ENCODE assay signal across 10 mouse cellular contexts in the genomic region with DNA sequence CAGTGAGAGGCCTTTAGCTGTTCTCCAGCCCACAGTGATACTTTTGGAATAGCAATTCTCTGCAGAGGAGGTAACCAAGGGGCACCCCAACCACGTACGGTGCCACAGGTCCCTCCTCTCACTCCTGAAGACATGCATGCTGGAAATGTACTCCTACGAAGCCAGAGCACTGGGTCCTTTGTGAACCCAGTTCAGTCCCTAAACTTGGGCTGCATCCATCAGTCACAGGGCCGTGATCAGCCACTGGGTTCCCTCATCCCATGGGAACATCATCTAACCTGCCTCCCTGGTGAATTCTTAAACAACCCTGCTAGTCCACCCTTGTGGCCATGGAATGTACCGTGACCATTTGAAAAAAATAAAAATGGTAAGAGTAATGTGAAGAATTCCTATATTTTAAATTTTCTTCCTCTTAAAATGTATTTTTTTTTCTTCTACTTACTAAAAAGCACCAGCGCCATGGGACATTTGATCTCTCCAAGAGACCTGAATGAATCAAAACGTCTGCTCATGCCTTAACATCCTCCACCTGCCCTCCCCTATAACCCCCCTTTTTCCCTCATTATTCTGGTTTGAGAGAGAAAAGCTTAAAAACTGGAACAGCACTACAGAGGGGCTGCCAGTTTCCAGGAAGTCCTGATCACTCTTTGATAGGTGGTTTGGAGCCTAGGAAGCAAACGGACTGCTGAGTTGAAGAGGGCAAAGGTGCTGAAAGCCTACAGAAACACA. TPM values are rescaled to one million over a fixed set of nuclear protein-coding genes. Genes with fewer than 3 reads are reported as not detected.
DNase-seq lines count a peak whose midpoint lies in the region; ATAC-seq lines count a peak whose summit lies in the region.
"Had no signal": no experiment of that assay in that cellular context is flagged by ENCODE, and none has a peak within 500 bp of the region (broad histone marks: within the 10 kb centered on the region; RNA-seq: fewer than 3 reads in every experiment).

No protein-coding gene starts in this region.

- H3K9me3 ChIP-seq in embryonic facial prominence, embryonic 13.5 days: no peaks in the 10 kb centered on the region
- no peaks in the 10 kb centered on the region for H3K9me3 ChIP-seq in forebrain, embryonic 16.5 days (ENCODE audit: control insufficient read depth, low read length)
- no peaks in the 10 kb centered on the region for H3K9me3 ChIP-seq in midbrain, embryonic 12.5 days
- H3K9me3 ChIP-seq: G1E had no signal

- peak; percentile 30 for DNase-seq in kidney, adult 18-20 months
- DNase-seq in kidney, postnatal 14 days: no peak
- no peak for DNase-seq in adrenal gland, postnatal 10 days
- DNase-seq in testis, postnatal 10 days (ENCODE audit: low spot score): no peak
- no peak for DNase-seq in thymus, postnatal 14 days
- DNase-seq: right cerebral cortex, postnatal 25 days had no signal

- H3K9ac ChIP-seq in embryonic facial prominence, embryonic 13.5 days: no peak overlapping the region
- H3K9ac ChIP-seq in forebrain, embryonic 16.5 days (replicated peaks; ENCODE audit: low read depth, low read length): no peak overlapping the region
- H3K9ac ChIP-seq in midbrain, embryonic 12.5 days (replicated peaks): 0 out of 2 replicates have a peak overlapping the region, but pooled peaks have one; percentile 17

- H3K4me2 ChIP-seq in embryonic facial prominence, embryonic 13.5 days: peak overlapping the region; percentile 83
- no peak overlapping the region for H3K4me2 ChIP-seq in forebrain, embryonic 16.5 days (ENCODE audit: low read length)
- 0 out of 2 replicates have a peak overlapping the region, but pooled peaks have one; percentile 9 for H3K4me2 ChIP-seq in midbrain, embryonic 12.5 days (replicated peaks)

- no peak overlapping the region for H3K4me3 ChIP-seq in embryonic facial prominence, embryonic 13.5 days
- H3K4me3 ChIP-seq in forebrain, embryonic 16.5 days (replicated peaks; ENCODE audit: low read length): no peak overlapping the region
- no peak overlapping the region for H3K4me3 ChIP-seq in midbrain, embryonic 12.5 days

- peaks cover 85% of the 10 kb centered on the region for H3K4me1 ChIP-seq in embryonic facial prominence, embryonic 13.5 days
- peaks cover 66% of the 10 kb centered on the region for H3K4me1 ChIP-seq in forebrain, embryonic 16.5 days (replicated peaks; ENCODE audit: control insufficient read depth, insufficient read depth, low read length)
- H3K4me1 ChIP-seq in midbrain, embryonic 12.5 days: peaks cover 73% of the 10 kb centered on the region

- H3K36me3 ChIP-seq in embryonic facial prominence, embryonic 13.5 days: peaks cover 7% of the 10 kb centered on the region; the same call in 1 of the 2 replicates
- no peaks in the 10 kb centered on the region for H3K36me3 ChIP-seq in forebrain, embryonic 16.5 days (ENCODE audit: control insufficient read depth, insufficient read depth)
- H3K36me3 ChIP-seq in midbrain, embryonic 12.5 days: no peaks in the 10 kb centered on the region; the same call in 1 of the 2 replicates

- 63% methylated on average over 8 of the region's 8 CpGs for WGBS in embryonic facial prominence, embryonic 13.5 days
- 55% methylated on average over 8 of the region's 8 CpGs for WGBS in forebrain, embryonic 16.5 days
- 71% methylated on average over 8 of the region's 8 CpGs for WGBS in midbrain, embryonic 12.5 days

- no peak for ATAC-seq in embryonic facial prominence, embryonic 13.5 days (ENCODE audit: insufficient number of reproducible peaks, insufficient read depth, low FRiP score, low TSS enrichment, low read depth)
- no peak for ATAC-seq in forebrain, embryonic 16.5 days
- no peak for ATAC-seq in midbrain, embryonic 12.5 days (ENCODE audit: low FRiP score, low read depth)

- no peaks in the 10 kb centered on the region for H3K27me3 ChIP-seq in embryonic facial prominence, embryonic 13.5 days
- H3K27me3 ChIP-seq in forebrain, embryonic 16.5 days (replicated peaks; ENCODE audit: control insufficient read depth, insufficient read depth, low read length): no peaks in the 10 kb centered on the region
- H3K27me3 ChIP-seq in midbrain, embryonic 12.5 days: peaks cover 31% of the 10 kb centered on the region; the same call in 1 of the 2 replicates

- H3K27ac ChIP-seq in embryonic facial prominence, embryonic 13.5 days: peak overlapping the region; percentile 51
- H3K27ac ChIP-seq in forebrain, embryonic 16.5 days (ENCODE audit: low read length): peak overlapping the region; percentile 27; the same call in 1 of the 2 replicates
- 0 out of 2 replicates have a peak overlapping the region, but pooled peaks have one; percentile 8 for H3K27ac ChIP-seq in midbrain, embryonic 12.5 days (replicated peaks)

RNA-seq across cellular contexts. Expression of gene Atp1a1, which starts 5.1 kb away (rescaled TPM):
- 61.7 and 65.4 TPM in 2 replicates for polyA plus RNA-seq in embryonic facial prominence, embryonic 13.5 days (2015; fragmentation: Nextera tagmentation; extraction: Ambion mirVana)
- polyA plus RNA-seq in forebrain, embryonic 16.5 days (2015; fragmentation: Nextera tagmentation; extraction: Ambion mirVana): 42.7 and 49.2 TPM in 2 replicates
- polyA plus RNA-seq in midbrain, embryonic 12.5 days (2016; fragmentation: Nextera tagmentation; extraction: Ambion mirVana): 46.3 and 50.9 TPM in 2 replicates
- 100 to 1,000 TPM; 434 to 467 TPM for total RNA-seq in adrenal gland, postnatal 10 days (2021)
